Mouse (Mus musculus) embryonic facial prominence, embryonic 15.5 days (tissue): ENCODE data around the gene Cenpb. TPM values are rescaled to one million over a fixed set of nuclear protein-coding genes. Genes with fewer than 3 reads are reported as not detected.

ENCODE experiments used
- ATAC-seq: fragments of 200-750 bp; cut with Nextera tagmentation; 2 replicates; pipeline ENCODE4 v1.8.0; 2017; ENCODE audit warnings: low read depth, moderate TSS enrichment; ENCODE audit not compliant: insufficient number of reproducible peaks, low FRiP score, low TSS enrichment
- H3K27ac ChIP-seq: fragments of 300-500 bp; sonication (generic); replicated peaks from 2 replicates; pipeline ENCODE4 v1.5.1; 2015; ENCODE audit warnings: mild to moderate bottlenecking, inconsistent platforms
- H3K27me3 ChIP-seq: fragments of 300-500 bp; sonication (generic); 2 replicates; pipeline ENCODE4 v1.6.1; 2015; ENCODE audit warnings: inconsistent platforms
- H3K36me3 ChIP-seq: fragments of 300-500 bp; sonication (generic); 2 replicates; pipeline ENCODE4 v1.6.1; 2015; ENCODE audit warnings: mild to moderate bottlenecking, inconsistent platforms
- H3K4me1 ChIP-seq: fragments of 300-500 bp; sonication (generic); 2 replicates; pipeline ENCODE4 v1.6.1; 2015; ENCODE audit warnings: inconsistent platforms
- H3K4me2 ChIP-seq: fragments of 300-500 bp; sonication (generic); replicated peaks from 2 replicates; pipeline ENCODE4 v1.6.1; 2015; ENCODE audit warnings: mild to moderate bottlenecking, inconsistent platforms
- H3K4me3 ChIP-seq: fragments of 300-500 bp; sonication (generic); replicated peaks from 2 replicates; pipeline ENCODE4 v1.5.1; 2015; ENCODE audit warnings: mild to moderate bottlenecking, inconsistent platforms
- H3K9ac ChIP-seq: fragments of 300-500 bp; sonication (generic); 2 replicates; pipeline ENCODE4 v1.6.1; 2015; ENCODE audit warnings: inconsistent platforms
- H3K9me3 ChIP-seq: fragments of 300-500 bp; sonication (generic); replicated peaks from 2 replicates; pipeline ENCODE4 v1.6.1; 2016; ENCODE audit warnings: inconsistent platforms
- WGBS: fragments of 180-500 bp; shearing (Covaris S2); methylation state at CpG from one replicate; pipeline ENCODE4 v1.1.7; 2015; 5-methylcytosine and 5-hydroxymethylcytosine counted together
- polyA plus RNA-seq: library from polyadenylated mRNA; unstranded; fragments of >200 nt; fragmentation: Nextera tagmentation; extraction: Ambion mirVana; gene quantifications from 2 replicates; pipeline ENCODE4 v1.2.1, GENCODE M21; 2015

Gene Cenpb
- polyA plus RNA-seq, 1 experiment from 2014 or later: 13.3 TPM

- WGBS: under 1% methylated on average over 50 of the region's 50 CpGs
Observed at GRCm38 (mm10) chr2:131209969-131210792, 30.3 kb upstream of the Cenpb start.

GRCm38 (mm10) chr2:131209125-131209795 lies 29.4 kb upstream of the Cenpb start:
- Histone ChIP-seq H3K9ac (peak overlapping the region; percentile 78; the same call in 1 of the 2 replicates), H3K4me1 (peaks cover 25% of the 10 kb centered on the region), H3K4me2 (peak overlapping the region; percentile 53), H3K4me3 (peak overlapping the region; percentile 64; the same call in 1 of the 2 replicates), H3K27ac (peak overlapping the region; percentile 92), H3K9me3 (no peaks in the 10 kb centered on the region), H3K27me3 (no peaks in the 10 kb centered on the region), H3K36me3 (peaks cover 11% of the 10 kb centered on the region)
- no peak for ATAC-seq
- 67% methylated on average over 4 of the region's 4 CpGs for WGBS

More at GRCm38 (mm10) chr2:131209969-131210792, 30.3 kb upstream of the Cenpb start:
- Histone ChIP-seq H3K27me3 (no peaks in the 10 kb centered on the region), H3K9me3 (no peaks in the 10 kb centered on the region), H3K9ac (peak overlapping the region; percentile 78), H3K4me1 (peaks cover 16% of the 10 kb centered on the region), H3K27ac (peak overlapping the region; percentile 92), H3K36me3 (peaks cover 11% of the 10 kb centered on the region), H3K4me3 (peak overlapping the region; percentile 64), H3K4me2 (peak overlapping the region; percentile 53)
- peak; percentile 94 for ATAC-seq

- Histone ChIP-seq H3K4me2 (no peak overlapping the region), H3K27me3 (no peaks in the 10 kb centered on the region), H3K36me3 (peaks cover 9% of the 10 kb centered on the region), H3K9me3 (no peaks in the 10 kb centered on the region), H3K4me1 (peaks cover 29% of the 10 kb centered on the region), H3K27ac (0 out of 2 replicates have a peak overlapping the region, but pooled peaks have one; percentile 6), H3K4me3 (no peak overlapping the region), H3K9ac (no peak overlapping the region)
- 73% methylated on average over 2 of the region's 2 CpGs for WGBS
- ATAC-seq: no peak
Observed at GRCm38 (mm10) chr2:131208356-131208755, 28.5 kb upstream of the Cenpb start.

GRCm38 (mm10) chr2:131206778-131207177 lies 26.9 kb upstream of the Cenpb start, which contains the start of gene Ap5s1:
Gene Ap5s1, plus strand, starts transcription at chr2:131207078.
- no peak within 1 kb of the TSS for H3K27ac ChIP-seq
- peaks cover 29% of the 10 kb centered on the region for H3K4me1 ChIP-seq
- H3K9ac ChIP-seq: no peak within 1 kb of the TSS
- no peaks in the 10 kb centered on the region for H3K9me3 ChIP-seq
- H3K27me3 ChIP-seq: no peaks in the 10 kb centered on the region
- no peak within 1 kb of the TSS for H3K4me3 ChIP-seq
- ATAC-seq: no peak
- 78% methylated on average over 4 of the region's 4 CpGs for WGBS
- H3K36me3 ChIP-seq: no peaks in the 10 kb centered on the region
- no peak within 1 kb of the TSS for H3K4me2 ChIP-seq

GRCm38 (mm10) chr2:131205521-131206182 lies 25.8 kb upstream of the Cenpb start:
- no peak for ATAC-seq
- Histone ChIP-seq H3K27me3 (no peaks in the 10 kb centered on the region), H3K9ac (no peak overlapping the region), H3K27ac (peak overlapping the region; percentile 93; the same call in 1 of the 2 replicates), H3K9me3 (no peaks in the 10 kb centered on the region), H3K4me3 (no peak overlapping the region), H3K36me3 (0 out of 2 replicates have a peak, but pooled peaks cover 6% of the 10 kb centered on the region), H3K4me1 (peaks cover 24% of the 10 kb centered on the region), H3K4me2 (no peak overlapping the region)
- 83% methylated on average over 8 of the region's 8 CpGs for WGBS

GRCm38 (mm10) chr2:131204410-131204981 lies 24.6 kb upstream of the Cenpb start:
- WGBS: 15% methylated on average over 7 of the region's 7 CpGs
- H3K4me2 ChIP-seq: peak overlapping the region; percentile 29; the same call in 1 of the 2 replicates
- H3K9ac ChIP-seq: no peak overlapping the region
- ATAC-seq: peak; percentile 94
- H3K27me3 ChIP-seq: no peaks in the 10 kb centered on the region
- peak overlapping the region; percentile 93 for H3K27ac ChIP-seq
- no peaks in the 10 kb centered on the region for H3K9me3 ChIP-seq
- peaks cover 21% of the 10 kb centered on the region for H3K4me1 ChIP-seq
- peaks cover 13% of the 10 kb centered on the region for H3K36me3 ChIP-seq
- no peak overlapping the region for H3K4me3 ChIP-seq

- Histone ChIP-seq H3K4me3 (no peak overlapping the region), H3K4me2 (no peak overlapping the region), H3K27me3 (no peaks in the 10 kb centered on the region), H3K4me1 (peaks cover 18% of the 10 kb centered on the region), H3K9me3 (no peaks in the 10 kb centered on the region), H3K9ac (no peak overlapping the region), H3K36me3 (peaks cover 15% of the 10 kb centered on the region), H3K27ac (peak overlapping the region; percentile 93)
- no peak for ATAC-seq
- WGBS: 74% methylated on average over 6 of the region's 6 CpGs
Observed at GRCm38 (mm10) chr2:131203816-131204409, 24.0 kb upstream of the Cenpb start.

GRCm38 (mm10) chr2:131201262-131201661 lies 21.4 kb upstream of the Cenpb start:
- no peak overlapping the region for H3K27ac ChIP-seq
- no peak overlapping the region for H3K4me3 ChIP-seq
- H3K4me1 ChIP-seq: peaks cover 18% of the 10 kb centered on the region
- H3K27me3 ChIP-seq: no peaks in the 10 kb centered on the region
- no peak overlapping the region for H3K9ac ChIP-seq
- ATAC-seq: no peak
- no peak overlapping the region for H3K4me2 ChIP-seq
- 86% methylated on average over 3 of the region's 3 CpGs for WGBS
- no peaks in the 10 kb centered on the region for H3K9me3 ChIP-seq
- peaks cover 34% of the 10 kb centered on the region for H3K36me3 ChIP-seq

GRCm38 (mm10) chr2:131200710-131201109 lies 20.8 kb upstream of the Cenpb start:
- Histone ChIP-seq H3K27me3 (no peaks in the 10 kb centered on the region), H3K9me3 (no peaks in the 10 kb centered on the region), H3K4me1 (peaks cover 18% of the 10 kb centered on the region), H3K9ac (no peak overlapping the region), H3K36me3 (peaks cover 34% of the 10 kb centered on the region), H3K27ac (no peak overlapping the region), H3K4me3 (no peak overlapping the region), H3K4me2 (no peak overlapping the region)
- WGBS: 75% methylated on average over 2 of the region's 2 CpGs
- no peak for ATAC-seq

GRCm38 (mm10) chr2:131196606-131197316 lies 16.9 kb upstream of the Cenpb start:
- Histone ChIP-seq H3K27ac (no peak overlapping the region), H3K36me3 (peaks cover 71% of the 10 kb centered on the region), H3K27me3 (no peaks in the 10 kb centered on the region), H3K4me1 (no peaks in the 10 kb centered on the region), H3K9me3 (no peaks in the 10 kb centered on the region), H3K9ac (no peak overlapping the region), H3K4me2 (no peak overlapping the region), H3K4me3 (no peak overlapping the region)
- 89% methylated on average over 16 of the region's 16 CpGs for WGBS
- no peak for ATAC-seq
